Mouse (Mus musculus): ENCODE results near the gene Ddit4l.

- no peak for TF ChIP-seq CTCF (IDR thresholded peaks at IDR 0.05; ENCODE audit: extremely low read depth, insufficient read length, insufficient replicate concordance, low read depth, low read length)
- TF ChIP-seq POLR2A (IDR thresholded peaks at IDR 0.05; ENCODE audit: low read depth, low read length): no peak
Measured at GRCm38 (mm10) chr3:137649112-137649511, 27.7 kb downstream of the Ddit4l start.
